Mouse (Mus musculus) lung, postnatal 25 days (tissue): ENCODE measurements around the gene 1700012B09Rik.
A peak's percentile ranks its signal among the peaks of the same experiment; 100 is the strongest.

Source experiments
- DNase-seq: peaks from one replicate; pipeline ENCODE4 v3.0.0; 2022; ENCODE audit warnings: low spot score

Gene 1700012B09Rik

DNA sequence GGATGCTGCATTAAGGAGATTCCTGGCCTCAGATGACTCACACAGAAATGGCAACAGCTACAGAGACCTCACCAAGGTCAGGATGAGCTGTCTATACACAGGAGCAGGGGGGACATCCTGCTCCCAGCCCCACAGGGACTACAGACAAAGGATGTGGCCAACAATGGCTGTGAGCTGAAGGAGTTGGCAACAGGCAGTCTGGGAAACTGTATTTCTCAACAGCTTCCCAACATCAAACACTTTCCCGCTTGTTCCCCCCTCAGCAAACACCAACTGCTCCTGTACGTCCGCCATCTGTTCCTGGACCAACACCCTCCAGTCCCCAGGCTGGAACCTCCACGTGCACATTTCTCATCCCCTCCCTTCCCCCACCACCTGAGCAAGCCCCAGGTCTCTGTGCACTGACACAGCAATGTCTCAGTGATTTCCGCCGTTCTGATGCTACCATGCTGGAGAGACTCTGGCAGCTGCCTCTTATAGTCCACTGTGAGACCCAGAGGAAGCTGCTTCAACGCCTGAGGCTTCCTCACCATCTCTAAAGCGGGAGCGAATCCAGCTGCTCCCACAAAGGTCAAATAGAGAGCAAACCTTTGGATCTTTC is 39.8 kb downstream of the 1700012B09Rik start:
- DNase-seq: no peak

DNA sequence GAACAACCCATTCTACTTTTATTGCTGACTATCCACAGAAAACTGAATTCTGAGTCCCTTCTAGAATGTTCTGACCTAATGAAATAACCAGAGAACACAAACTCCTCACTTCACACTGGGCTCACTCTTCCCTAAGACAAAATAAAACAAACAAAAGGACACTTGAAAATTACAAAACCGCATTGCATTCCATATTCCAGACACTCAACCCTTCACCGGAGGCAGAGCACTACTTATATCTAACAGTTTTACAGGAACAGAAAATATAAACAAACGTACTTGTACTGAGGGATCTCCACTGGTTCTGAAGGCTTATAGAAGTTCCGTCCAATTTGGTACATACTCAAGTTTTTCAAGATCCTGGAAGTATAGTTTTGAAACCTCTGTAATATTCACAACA is 42.5 kb downstream of the 1700012B09Rik start:
- peak; percentile 52 for DNase-seq

DNA sequence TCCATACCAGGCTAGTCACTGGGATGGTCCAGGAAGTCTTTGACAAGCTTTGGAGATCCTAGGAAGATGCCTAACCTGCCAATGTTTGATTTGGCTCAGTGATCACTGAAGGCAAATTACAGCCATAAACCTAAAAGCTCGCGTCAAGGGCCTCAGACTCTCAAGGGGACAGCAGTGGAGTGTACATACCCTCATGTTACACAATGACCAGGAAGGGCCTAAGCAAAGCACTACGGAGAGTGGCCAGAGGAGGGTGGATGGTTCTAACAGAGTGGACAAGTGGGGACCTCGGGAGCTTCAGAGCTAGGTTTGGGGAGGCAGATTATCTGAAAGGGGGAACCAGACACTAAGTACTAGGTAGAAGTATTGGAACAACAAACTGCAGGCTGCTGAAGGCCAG is 44.2 kb downstream of the 1700012B09Rik start:
- DNase-seq: peak; percentile 31

DNA sequence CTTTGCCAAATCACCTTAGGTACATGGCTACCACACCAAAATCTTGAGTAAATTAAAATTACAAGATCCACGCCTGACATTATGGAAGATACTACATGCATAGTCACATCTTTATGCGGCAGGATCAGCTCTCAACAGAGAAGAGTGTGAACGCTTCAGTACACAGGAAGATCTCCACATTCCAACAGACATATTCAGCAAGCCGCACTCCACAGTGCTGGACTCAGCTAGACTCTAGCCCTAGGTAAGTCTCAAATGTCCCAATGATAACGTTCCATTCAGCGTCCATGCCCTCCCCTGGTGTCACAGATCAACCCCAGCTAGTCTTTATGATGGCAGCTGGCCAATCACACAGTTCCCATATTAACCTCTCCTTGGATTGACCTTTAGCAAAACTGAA is 44.8 kb downstream of the 1700012B09Rik start:
- no peak for DNase-seq

DNA sequence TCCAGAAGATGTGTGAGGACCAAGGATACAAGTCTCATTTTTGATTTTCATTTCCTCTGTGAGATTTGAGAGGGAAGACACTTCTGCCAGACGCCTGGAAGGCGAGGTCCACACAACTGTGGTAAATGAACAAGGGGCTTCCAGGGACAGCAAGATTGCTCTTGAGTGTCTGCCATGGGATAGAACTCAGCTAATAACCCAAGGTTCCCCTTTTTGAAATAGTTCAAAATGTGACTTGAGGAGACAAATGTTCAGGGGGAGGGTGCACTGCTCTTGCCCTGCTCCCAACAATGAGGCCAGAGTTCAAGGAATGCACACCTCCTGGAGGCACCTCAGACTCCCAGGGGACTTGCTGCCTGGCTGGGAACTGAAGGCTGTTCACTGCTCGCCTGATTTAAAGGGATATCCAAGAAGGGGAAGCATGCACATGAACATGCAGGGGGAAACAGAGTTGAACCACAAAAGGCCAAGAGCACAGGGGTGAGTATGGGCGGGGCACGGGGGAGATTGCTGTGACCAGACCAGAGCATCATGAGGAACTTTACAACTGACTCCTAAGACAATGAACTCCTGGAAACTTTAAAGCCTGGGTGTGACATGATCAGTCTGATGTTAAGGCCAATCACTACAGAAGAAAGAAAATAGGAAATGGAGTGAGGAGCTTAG is 45.9 kb downstream of the 1700012B09Rik start:
- no peak for DNase-seq

DNA sequence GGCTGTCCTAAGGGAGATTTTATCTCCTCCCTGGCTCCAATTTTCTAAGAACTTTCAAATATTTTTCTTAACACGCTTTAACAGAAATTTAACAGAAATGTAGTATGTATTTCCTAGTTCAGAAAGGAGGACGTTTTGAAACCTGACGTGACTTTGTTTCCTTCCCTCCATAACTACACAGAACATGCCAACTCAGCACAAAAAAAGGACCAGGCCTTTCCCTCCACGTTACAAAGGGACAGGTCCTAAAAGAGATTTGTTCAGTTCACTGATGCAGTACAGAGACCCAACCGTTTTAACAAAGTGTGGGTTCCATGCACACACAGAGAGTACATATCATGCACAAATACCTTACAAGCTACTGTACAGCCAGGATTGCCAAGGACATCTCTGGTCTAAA is 49.2 kb downstream of the 1700012B09Rik start:
- DNase-seq: no peak

DNA sequence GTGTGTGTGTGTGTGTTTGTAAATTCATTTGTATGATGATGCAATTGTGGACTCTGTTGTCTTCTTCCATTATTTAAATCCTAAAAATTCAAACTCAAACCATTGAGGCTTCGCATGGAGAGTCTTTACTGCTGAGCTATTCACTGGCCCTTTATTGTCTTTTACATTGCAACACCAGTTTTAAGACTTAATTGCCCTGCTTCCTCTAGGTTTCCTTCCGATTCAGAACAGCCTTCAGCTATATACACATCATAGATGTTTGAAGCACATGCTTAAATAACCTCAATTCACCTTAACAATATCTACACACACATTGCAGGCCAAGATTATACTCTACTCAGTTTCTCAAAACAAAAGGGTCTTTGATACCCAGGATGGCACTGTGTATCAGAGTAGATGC is 50.4 kb downstream of the 1700012B09Rik start:
- no peak for DNase-seq

DNA sequence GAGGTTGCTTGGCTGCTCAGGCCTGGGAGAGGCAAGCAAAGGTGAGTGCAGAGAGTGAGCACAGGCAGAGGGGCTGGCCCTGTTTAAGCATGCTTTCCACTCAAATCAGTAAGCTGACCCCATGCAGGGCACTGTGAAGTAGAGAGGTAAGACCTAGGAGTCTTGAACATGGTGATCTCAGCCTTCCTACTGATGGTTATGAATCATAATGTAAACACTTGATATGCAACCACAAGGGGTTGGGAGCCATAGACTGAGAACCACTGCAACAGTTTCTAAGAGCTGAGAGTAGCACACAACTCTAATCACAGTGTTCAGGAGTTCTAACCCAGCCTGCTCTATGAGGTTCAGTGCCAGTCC is 52.5 kb downstream of the 1700012B09Rik start:
- peak; percentile 56 for DNase-seq

DNA sequence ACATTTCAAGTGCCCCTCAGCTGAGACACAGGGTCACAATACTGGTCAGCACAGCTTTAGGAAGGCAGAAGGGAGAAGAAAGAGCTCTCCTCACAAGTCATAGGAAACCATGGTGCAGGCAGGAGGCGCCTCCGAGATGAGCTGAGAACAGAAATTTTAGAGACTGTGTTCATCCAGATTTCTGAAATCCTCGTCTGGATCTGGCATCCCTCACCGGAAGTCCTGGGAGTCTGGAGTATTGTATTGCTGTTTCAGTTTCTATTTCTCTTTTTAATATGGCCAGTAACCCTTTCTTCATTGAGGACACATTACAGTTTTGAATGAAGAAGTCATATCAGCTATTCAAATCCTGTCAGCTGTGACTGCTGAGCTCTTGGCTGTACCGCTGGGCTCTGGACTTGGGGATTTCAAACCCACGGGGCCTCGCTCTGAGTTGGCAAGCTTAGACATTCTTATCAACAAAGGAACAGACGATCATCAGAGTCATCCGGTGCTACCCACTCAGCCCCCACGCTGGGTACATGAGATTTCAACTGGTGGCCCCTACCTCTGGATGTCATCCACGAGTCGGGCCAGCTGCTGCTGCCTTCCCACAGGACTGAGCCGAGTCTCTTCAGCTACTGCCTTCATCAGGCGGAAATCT is 53.0 kb downstream of the 1700012B09Rik start:
- peak; percentile 39 for DNase-seq

GRCm38 (mm10) chr9:14715258-14715657 is 55.6 kb downstream of the 1700012B09Rik start:
- no peak for DNase-seq

GRCm38 (mm10) chr9:14710910-14711309 is 59.9 kb downstream of the 1700012B09Rik start:
- DNase-seq: no peak
